Mouse (Mus musculus) cerebellum, adult 11-12 months (tissue): ENCODE results near the gene Txk.
A peak's percentile ranks its signal among the peaks of the same experiment; 100 is the strongest.

ENCODE experiments used
- DNase-seq: peaks from one replicate; pipeline ENCODE4 v3.0.0; 2022

The Txk gene

DNA sequence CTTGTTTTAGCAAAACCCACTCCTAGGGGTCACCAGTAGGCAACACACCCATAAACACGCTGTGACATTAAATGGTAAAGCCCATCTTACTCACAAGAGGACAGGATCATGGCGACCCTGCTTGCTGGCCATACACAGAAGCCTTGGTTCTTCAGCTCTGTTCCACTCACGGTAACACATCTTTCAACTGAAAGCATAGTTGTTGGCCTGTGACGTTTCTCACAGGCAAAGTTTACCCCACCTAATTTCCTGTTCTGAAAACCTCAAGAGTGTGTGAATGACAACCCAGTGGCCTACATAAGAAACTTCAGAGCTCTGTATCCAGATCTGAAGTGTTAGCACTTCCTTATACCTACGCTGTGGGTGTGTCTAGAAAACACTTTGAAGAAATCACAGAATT is at the start of gene Txk:
Txk (minus strand) TSS at position 193 of the 400 bp plus-strand sequence.
- no peak for DNase-seq

DNA sequence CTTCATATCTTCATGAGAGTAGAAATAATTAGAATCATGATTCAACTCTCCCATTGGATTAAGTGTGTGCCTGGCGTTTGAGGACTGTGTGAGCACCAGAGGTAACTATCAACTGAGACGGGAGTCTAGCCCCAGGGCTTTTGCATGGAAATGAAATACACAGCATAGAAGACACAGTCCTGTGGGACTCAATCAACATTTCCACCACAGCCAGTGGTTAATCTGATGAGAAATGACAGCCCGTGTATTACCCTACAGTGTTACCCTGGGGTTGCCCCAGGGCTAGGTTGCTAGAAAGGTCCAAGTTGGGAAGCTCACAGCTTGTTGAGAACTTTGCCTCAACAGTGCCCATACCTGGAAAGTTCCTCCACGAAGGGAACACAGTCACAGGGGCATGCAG is 46.0 kb upstream of the Txk start:
- no peak for DNase-seq

DNA sequence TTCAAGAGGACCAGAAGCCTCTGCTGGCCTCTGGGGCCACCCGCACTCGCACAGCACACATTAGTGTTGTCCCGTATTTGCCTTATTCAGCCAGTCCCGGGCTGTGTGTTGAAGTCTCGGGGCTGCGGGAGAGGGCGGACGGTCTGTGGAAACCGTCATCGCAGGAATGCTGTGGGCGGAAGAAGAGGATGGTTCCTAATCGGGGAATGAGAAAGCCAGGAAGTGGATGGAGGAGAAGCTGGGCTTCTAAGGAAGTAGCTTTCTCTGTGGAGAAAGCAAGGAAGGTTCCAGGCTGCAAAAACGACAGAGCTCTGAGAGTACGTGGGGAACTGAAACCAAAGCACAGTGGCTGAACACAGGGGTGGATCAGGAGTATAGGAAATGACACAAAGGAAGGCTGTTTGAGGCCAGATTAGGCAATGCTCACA is 43.6 kb upstream of the Txk start:
- DNase-seq, result no peak

DNA sequence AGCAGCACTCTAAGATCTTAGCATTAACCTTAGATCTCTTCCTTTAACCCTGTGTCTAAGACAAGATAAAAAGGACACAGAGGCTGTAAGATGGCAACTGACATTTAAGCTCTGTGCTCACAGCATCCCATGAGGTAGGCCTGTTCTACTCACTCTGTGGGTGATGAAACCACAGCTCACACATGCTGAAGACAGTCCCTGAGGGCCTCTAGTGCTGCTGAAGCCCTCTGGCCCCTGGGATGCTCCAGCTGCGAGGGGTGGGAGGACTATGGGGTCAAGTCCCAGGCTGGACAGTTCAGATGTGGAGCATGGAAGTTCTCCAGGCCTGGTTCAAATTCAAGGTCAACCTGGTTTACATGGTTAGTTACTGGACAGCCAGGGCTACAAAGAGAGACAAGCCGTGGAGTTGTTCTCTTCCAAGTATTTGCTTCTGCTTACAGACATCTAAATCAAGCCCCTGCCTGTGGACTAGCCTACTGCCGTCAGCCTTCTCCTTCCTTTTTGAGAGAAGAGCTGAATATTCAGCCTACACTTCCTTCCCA is 40.8 kb upstream of the Txk start:
- DNase-seq, result no peak

DNA sequence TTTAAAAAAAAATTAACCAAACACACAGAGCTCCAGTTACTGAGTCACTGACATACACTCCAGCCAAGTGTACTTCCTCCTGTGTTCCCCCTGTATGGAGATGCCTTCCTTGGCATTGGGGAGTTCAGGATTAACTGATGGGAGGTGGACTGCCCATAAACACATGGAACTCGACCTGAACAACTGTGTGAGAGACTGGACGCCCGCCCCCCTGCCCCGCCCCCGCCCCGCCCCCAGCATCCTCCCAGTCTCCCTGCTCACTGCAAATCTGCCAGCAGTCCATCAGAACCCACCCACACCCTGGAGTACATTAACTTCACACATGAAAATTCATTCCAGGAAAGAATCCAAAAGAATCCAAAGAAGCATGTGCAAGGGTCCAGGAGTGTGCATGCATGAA is 39.2 kb upstream of the Txk start:
- no peak for DNase-seq

DNA sequence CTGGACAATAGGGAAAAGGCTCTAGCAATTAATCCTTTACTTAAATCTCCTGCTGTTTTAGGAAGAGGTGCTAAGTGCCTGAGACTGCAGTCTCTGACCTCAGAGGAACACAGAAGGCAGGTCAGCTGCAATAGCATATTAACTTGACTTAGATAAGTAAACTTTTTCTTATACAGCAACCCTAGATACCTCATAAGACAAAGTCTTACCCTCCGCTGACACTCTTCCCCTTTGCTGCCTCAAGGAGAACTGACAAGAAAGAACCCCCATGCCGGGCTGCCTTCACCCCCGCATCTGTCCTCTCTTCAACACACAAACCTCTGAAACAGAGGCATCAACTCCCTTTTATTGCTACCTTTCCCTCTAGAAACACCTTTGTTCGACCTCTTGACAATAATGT is 38.8 kb upstream of the Txk start:
- no peak for DNase-seq

DNA sequence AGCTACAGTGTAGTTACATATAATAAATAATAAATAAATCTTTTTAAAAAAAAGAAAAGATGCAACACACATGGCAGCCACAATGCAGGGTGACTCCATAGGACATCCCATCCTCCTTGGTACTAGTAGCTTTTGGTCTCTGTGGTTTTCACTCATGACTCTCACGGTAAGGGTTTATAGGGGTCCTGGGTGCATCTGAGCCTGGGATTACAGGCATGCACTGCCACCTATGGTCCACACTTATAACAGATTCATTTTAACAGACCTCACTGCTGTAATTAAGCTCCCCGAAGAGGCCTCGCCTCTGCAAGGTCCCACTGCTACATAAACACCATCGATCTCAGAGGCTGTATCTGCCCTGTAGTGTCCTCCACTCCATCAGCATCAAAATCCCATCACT is 32.9 kb upstream of the Txk start:
- DNase-seq, result no peak

DNA sequence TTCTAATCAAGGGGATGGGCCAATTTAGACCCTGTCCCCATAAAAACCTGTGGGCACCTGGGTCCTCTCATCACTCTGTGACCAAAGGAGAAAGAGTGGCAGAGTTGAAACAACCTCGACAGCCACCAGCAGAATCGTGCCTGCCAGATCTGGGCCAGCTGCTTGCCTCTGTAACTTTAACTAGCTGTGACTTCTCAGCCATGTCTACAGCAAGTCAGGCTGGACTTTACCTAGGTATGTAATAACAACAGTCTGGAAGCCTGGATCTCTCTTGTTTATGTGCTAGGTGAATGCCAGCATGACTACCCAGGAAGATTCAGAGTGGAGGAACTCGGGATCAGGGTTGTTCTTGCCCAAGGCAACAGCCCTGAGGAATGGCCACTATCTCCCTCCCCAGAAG is 32.1 kb upstream of the Txk start:
- no peak for DNase-seq

DNA sequence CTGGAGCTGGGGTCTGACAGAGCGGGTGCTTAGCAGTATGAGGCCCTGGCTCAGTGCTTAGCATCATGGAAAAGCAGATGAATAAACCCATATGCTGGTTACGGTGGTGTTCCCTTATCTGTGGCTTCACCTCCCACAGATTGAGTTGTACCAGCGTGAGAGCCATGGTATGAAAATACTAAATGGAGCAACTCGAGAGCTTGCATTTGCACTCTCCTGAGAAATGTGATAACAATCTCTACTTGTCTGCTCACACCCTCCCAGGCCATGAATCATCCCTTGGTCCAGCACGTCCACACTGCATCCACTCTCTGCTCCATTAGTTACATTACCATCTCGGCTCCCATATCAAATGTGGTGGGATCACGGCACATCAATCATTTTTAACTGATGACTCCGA is 31.4 kb upstream of the Txk start:
- no peak for DNase-seq

DNA sequence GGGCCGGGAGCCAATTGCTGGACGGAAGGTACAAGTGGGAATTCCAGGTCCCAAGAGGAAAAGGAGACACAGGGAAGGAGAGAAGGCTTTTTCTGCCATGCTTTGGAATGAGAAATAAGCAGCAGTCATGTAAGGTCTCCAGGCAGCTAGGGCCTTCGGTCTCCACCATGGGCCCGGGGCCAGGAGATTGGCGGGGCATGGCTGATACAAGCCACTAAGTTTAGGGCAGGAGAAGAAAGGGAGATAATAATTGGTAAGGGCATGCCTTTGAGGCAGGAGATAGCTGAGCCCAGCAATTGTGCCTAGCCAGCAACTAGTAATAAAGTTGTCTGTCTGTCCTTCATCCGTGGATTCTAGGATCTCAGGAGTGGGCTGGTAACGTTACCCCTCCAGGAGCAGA is 30.5 kb upstream of the Txk start:
- DNase-seq, result no peak

DNA sequence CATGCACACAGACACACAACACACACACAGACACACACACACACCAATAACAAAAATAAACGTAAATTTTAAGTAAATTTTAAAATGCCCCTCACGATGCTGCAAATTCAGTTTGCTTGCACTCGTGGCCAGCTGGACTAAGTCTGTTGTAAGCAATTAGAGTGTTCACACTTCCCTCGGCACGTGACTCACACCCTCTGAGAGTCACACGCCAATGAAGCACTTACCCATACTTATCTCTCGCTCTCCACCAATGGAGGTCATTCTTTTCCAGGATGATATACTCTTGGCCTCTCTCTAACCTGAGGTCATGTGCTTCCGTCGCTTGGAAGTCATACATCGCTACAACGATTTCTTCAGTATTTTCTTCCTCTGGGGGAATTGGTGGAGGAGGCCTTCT is 29.2 kb upstream of the Txk start:
- DNase-seq, result no peak

DNA sequence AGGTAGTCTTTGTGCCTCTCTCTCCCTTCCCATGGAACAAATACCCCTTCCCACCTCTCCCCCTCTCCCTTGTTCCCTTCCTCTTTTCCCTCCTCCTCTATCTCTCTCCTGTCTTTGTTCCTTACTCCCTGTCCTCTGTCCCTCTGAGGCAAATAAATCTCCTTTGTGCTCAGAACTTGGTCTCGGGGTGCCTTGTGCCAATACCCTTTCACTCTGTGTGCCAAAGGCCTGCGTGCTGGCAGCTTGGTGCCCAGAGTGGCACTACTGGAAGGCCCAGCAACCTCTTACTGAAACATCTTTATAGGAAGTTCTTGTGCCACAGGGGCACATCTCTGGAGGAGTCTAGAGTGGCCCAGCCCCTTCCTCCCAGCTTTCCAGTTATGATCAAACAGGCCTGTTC is 24.0 kb upstream of the Txk start:
- DNase-seq, result no peak

DNA sequence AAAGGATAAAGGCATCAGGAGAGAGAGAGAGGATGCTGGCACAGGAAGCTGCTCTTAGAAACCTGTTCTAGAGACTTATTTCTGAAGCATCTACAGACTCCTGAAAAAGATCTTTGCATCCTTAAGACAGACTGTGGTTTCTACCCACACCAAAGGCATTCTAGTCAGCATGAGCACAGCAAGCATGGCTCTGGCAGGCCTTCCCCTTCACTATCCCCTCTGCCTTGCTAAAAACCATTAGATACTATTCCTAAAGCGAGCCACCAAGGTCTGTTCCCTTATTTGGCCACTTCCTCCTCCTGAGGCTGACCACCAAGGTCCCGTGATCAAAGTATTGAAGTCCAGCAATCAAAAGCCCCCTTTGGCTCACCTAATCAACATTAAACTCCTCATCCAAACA is 23.6 kb upstream of the Txk start:
- no peak for DNase-seq

DNA sequence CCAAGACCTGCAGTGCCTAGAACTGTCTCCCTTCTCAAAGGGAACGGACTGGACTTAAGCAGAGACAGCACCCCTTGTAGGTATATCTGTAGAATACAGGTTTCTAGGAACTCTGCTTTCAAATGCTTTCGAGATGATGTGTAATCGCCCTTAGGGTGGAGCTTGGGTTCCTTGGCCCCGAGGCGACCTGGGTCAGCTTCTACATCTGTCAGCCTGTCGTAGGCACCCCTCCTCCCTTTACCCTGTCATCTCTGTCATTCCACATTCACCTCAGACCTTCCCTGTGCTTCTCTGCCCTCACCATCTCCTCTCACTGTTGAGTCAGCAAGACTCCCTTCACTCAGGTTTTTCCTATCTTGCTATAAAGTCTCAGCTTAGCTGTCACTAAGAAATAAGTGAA is 17.3 kb upstream of the Txk start:
- no peak for DNase-seq

DNA sequence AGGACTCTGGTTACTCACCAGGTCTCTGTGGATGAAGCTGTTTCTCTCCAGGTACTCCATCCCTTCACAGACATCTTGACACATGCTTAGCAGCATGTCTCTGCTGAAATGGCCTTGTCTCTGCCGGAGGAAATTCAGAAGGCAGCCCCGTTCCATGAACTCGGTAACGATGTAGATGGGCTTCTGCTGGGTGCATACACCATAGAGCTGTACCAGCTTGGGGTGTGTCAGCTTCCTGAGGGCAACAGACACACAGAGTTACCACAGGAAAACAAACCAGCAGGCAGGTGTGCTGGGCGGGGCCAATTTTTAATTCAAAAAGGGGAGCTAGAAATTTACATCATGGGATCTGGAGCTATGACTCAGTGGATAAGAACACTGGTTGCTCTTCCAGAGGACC is 11.0 kb upstream of the Txk start:
- DNase-seq, result no peak

DNA sequence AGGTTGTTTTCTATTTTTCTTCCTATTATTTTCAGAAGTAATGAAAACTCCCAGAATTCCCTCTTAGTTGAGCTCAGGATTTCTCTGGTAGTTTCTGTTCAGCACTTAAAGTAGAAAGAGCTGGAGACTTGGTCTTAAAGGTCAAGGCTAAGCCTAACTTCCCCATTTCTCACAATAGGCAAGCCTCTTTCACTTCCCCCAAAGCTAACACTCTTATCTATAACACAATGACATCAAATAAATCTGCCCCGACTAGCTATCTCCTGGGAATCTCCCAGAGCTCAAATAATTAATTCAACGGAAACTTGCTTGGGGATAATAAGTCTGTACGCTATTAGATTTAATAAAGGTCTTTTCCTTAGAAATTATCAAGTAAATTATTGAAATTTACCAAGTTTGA is 10.4 kb upstream of the Txk start:
- no peak for DNase-seq

DNA sequence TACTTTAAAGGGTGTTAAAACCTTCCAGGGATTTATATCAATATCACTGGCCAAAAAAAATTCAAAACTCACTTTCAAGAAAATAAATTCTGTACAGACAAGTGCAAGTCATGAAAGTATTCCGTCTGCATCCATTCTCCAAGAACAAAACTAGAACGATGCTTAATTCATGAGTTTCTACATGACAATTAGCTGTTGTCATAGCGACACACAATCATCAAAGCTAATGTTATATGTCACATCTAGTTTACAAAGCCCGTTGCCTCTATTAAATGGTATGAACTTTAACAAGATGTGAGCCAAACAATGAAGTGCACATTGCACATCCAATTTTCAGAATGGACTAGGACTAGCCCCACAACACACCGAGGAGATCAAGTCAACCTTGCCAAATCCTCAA is 9.2 kb upstream of the Txk start:
- no peak for DNase-seq

DNA sequence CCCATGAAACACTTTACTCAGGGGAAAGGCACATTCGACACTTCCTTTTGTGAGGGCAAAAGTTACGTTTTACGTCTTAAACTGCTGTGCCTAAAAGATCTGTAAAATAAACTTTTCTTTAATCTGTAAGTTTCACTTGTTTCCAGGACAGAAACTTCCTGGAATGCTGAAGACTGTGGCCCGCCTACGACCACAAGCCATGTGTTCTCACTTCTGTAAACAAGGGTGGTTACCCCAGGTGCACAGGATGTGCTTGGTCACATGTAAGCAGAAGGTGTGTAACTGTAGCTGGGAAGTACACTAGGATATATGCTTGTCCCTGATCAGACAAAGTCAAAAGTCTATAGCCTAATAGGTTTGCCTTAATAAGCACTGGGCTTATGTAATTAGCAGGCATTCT is 8.7 kb upstream of the Txk start:
- DNase-seq, result no peak

DNA sequence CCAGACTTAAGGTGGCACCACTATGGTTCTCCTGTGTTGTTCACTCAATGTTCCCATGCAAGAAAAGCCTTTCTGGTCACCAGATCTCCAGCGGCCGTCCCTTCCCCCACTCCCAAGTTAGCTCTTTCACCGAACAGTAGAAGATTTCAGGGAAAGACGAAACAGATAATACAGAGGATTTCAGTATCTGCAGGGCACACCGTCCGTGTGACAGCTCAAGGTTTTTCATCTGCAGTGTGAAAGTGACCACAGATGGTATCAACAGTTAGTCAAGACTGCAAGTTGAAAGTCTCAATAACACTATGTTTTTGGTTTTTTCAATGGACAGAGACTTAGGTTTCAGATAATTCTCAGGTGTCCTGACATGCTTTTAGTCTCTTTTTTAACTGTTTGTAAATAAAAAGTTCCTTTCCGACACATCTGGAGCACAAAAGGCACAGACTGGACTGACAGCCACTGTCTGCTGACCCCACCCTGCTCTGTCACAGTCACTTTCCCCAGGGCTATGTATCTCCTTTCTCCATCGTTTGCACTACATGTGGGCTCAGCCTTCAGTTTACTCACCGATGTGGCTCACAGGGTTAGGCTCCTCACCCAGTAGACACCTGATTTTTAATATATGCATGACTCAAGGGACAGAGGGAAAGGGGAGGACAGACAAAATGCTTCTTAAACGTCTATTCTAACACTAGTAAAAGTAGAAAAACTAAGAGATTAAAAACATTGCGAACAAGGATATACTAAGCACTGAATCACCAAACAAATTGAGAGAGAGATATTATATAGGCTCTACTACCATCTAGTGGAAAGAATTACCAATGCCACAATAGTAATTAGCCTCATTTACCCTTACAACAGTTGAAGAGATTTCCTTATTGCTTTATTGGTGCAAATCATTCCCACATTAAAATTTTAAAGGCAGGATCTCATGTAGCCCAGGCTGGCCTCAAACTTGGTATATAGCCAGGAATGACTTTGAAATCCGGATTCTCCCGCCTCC is 6.6 kb upstream of the Txk start:
- DNase-seq, result no peak

DNA sequence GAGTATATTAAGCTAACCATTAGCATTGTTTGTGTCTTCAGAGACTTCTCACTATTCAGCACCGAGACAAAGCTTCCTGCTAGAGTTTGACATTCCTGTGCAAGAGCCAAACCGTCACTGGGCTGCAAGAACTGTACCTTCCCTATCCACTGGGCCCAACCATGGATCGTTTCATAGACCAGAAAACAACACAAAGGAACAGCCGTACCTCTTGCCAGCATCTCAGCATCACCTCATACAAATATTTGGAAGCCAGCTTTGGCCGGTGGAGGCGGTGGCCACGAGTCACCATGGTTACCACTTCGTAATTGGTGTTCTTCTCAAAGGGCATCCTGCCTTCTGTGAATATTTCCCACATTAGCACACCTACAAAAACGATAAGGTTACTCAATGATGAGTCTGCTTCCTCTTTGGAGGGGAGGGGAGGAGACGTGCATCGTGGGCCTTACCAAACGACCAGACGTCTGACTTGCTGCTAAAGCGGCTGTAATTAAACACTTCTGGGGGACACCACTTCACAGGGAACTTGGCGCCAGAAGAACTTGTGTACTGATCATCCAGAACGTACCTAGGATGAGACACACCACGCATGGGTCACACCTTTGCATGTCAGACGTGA is 4.7 kb upstream of the Txk start:
- DNase-seq, result no peak

DNA sequence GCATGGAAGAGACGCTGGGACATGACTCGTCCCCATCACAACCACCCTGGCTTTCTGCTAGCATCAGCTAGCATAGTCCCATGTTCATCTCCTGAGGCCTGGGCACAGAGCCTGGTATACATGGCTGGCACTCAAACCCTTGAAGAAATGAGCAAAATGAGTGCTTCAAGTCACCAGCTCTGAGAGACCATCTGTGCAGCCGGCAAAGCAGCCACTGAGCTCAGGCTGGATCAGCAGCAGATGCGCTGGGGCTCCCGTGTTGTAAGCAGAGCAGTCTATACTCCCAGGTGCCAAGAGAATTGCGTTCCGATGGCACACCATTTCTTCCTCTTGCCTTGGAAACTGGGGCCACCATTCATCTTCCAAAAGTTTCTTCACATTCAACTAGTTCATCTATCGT is 3.4 kb upstream of the Txk start:
- peak; percentile 9 for DNase-seq

DNA sequence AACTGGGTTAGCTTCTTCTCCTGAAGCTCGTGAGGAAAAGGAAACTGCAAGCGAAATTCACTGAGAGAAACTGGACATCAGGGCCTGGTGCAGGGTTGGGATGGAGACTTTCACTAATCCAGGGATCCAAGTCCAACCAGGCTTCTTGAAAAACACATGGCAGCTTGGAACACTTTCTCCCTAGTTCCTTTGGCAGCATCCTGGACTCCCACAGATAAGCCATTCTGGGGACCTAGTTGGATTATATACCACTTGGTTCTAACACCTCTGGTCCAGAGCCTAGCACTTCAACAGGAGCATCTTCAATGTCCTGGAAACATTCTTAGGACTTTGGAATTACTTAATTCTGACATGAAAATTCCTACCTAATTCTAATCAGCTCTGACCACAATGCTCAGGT is 2.5 kb upstream of the Txk start:
- DNase-seq, result no peak

DNA sequence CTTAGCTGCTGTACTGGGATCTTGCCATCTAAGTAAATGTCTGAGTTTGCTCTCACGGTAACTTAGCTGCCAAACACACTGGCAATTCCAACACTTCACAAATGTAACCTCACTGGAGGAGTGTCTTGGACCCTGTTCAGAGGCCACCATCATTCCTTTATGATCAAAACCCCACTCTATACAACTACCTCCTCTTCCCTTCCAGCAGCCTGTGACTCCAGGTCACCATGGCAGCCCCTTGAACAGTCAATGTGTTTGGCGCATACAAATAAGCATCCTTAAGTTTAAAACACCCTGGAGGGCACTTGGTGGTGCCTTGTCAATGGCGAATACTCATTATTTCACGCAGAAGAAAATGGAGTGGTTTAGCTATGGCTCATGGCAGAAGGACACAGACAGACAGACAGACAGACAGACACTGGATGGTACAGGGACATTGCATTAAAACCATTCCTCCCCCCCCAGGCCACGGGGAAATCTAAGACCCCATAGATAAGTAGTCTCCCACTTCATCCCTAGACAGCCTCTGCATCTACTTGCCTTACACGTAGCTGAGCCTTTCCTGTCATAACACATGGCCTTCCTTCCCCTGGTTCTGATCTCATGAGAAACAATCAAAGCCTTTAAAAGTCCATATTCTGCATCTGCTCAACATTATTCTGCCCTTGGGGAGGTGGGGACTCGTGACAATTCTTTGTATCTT is 1.4 kb downstream of the Txk start:
- no peak for DNase-seq

DNA sequence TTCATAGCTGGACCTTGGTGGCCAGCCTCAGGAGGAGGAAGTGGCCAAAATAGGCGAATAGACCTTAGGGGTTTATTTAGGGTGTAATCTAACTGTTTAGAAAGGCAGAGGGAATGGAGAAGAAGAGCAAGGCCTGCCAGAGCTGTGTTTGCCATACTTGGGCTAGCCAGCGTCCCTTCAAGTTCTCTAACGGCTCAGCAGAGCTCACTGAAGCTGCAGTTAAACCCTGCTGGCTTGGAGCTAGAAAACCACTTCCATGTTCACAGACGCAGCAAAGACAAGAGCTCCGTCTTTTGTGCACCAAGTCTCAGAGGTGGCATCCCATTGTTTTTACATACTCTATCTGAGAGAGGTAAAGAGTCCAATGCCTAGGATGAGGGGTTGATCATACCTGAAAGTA is 2.4 kb downstream of the Txk start:
- DNase-seq, result no peak
